14 mouse cellular contexts compared by ENCODE assay signal in genomic region chr16:50753046-50753445, GRCm38 (mm10).
DNase-seq lines count a peak whose midpoint lies in the region; ATAC-seq lines count a peak whose summit lies in the region.
"Had no signal": no experiment of that assay in that cellular context is flagged by ENCODE, and none has a peak within 500 bp of the region (broad histone marks: within the 10 kb centered on the region; RNA-seq: fewer than 3 reads in every experiment).

No protein-coding gene starts in this region.

- H3K4me3 ChIP-seq in kidney, embryonic 16.5 days (ENCODE audit: low read length) = no peak overlapping the region
- no peak overlapping the region for H3K4me3 ChIP-seq in embryonic facial prominence, embryonic 12.5 days
- H3K4me3 ChIP-seq in limb, embryonic 10.5 days = no peak overlapping the region
- H3K4me3 ChIP-seq: left cerebral cortex, adult 2 months; midbrain, embryonic 15.5 days; neural tube, embryonic 15.5 days had no signal

- no peaks in the 10 kb centered on the region for H3K9me3 ChIP-seq in kidney, embryonic 16.5 days (ENCODE audit: low read length)
- no peaks in the 10 kb centered on the region for H3K9me3 ChIP-seq in embryonic facial prominence, embryonic 12.5 days
- H3K9me3 ChIP-seq in limb, embryonic 10.5 days (replicated peaks) = no peaks in the 10 kb centered on the region
- H3K9me3 ChIP-seq: midbrain, embryonic 15.5 days; neural tube, embryonic 15.5 days had no signal

- peaks cover 15% of the 10 kb centered on the region; the same call in 1 of the 2 replicates for H3K4me1 ChIP-seq in kidney, embryonic 16.5 days (ENCODE audit: insufficient read depth, low read length)
- peaks cover 3% of the 10 kb centered on the region; the same call in 1 of the 2 replicates for H3K4me1 ChIP-seq in embryonic facial prominence, embryonic 12.5 days
- H3K4me1 ChIP-seq in limb, embryonic 10.5 days = peaks cover 19% of the 10 kb centered on the region
- H3K4me1 ChIP-seq: midbrain, embryonic 15.5 days had no signal

- H3K4me2 ChIP-seq in kidney, embryonic 16.5 days (replicated peaks; ENCODE audit: low read depth, low read length) = peak overlapping the region; percentile 33; the same call in 1 of the 2 replicates
- no peak overlapping the region for H3K4me2 ChIP-seq in embryonic facial prominence, embryonic 12.5 days (replicated peaks)
- H3K4me2 ChIP-seq: midbrain, embryonic 15.5 days; neural tube, embryonic 15.5 days had no signal

- DNase-seq in adrenal gland, adult 2 months = peak; percentile 36
- no peak for DNase-seq in adrenal gland, adult 18-20 months (ENCODE audit: low spot score in 2 of 2)
- no peak for DNase-seq in kidney, adult 11 months
- no peak for DNase-seq in limb, embryonic 10.5 days (ENCODE audit: low spot score)
- no peak for DNase-seq in layer of hippocampus, postnatal 14 days (ENCODE audit: low spot score in 2 of 2)
- no peak for DNase-seq in cerebellum, postnatal 10 days
- DNase-seq: cerebellum, adult 11 months; right cerebral cortex, postnatal 4 days had no signal

- H3K27ac ChIP-seq in kidney, embryonic 16.5 days (ENCODE audit: low read length) = peak overlapping the region; percentile 83
- peak overlapping the region; percentile 48; the same call in 1 of the 2 replicates for H3K27ac ChIP-seq in embryonic facial prominence, embryonic 12.5 days
- H3K27ac ChIP-seq in limb, embryonic 10.5 days = peak overlapping the region; percentile 61; the same call in 1 of the 2 replicates
- H3K27ac ChIP-seq: left cerebral cortex, adult 2 months; midbrain, embryonic 15.5 days; neural tube, embryonic 15.5 days had no signal

- WGBS in kidney, embryonic 16.5 days = 71% methylated on average over 11 of the region's 11 CpGs
- 72% methylated on average over 11 of the region's 11 CpGs for WGBS in embryonic facial prominence, embryonic 12.5 days
- 80% methylated on average over 11 of the region's 11 CpGs for WGBS in limb, embryonic 10.5 days

- H3K27me3 ChIP-seq in kidney, embryonic 16.5 days (ENCODE audit: insufficient read depth, low read length) = no peaks in the 10 kb centered on the region
- no peaks in the 10 kb centered on the region for H3K27me3 ChIP-seq in embryonic facial prominence, embryonic 12.5 days
- no peaks in the 10 kb centered on the region for H3K27me3 ChIP-seq in limb, embryonic 10.5 days (ENCODE audit: low read depth, poor library complexity, severe bottlenecking)
- H3K27me3 ChIP-seq: midbrain, embryonic 15.5 days; neural tube, embryonic 15.5 days had no signal

- no peak for ATAC-seq in kidney, embryonic 16.5 days (ENCODE audit: low FRiP score, low TSS enrichment)
- ATAC-seq in embryonic facial prominence, embryonic 12.5 days (ENCODE audit: insufficient number of reproducible peaks, insufficient read depth, low FRiP score, low TSS enrichment) = no peak
- ATAC-seq: forebrain, embryonic 14.5 days; midbrain, embryonic 15.5 days had no signal

- H3K36me3 ChIP-seq in kidney, embryonic 16.5 days (ENCODE audit: insufficient read depth, low read length) = no peaks in the 10 kb centered on the region
- H3K36me3 ChIP-seq in embryonic facial prominence, embryonic 12.5 days = no peaks in the 10 kb centered on the region
- H3K36me3 ChIP-seq in limb, embryonic 10.5 days = no peaks in the 10 kb centered on the region
- H3K36me3 ChIP-seq: midbrain, embryonic 15.5 days; neural tube, embryonic 15.5 days had no signal

- no peak overlapping the region for H3K9ac ChIP-seq in kidney, embryonic 16.5 days (replicated peaks; ENCODE audit: low read length)
- H3K9ac ChIP-seq in embryonic facial prominence, embryonic 12.5 days = no peak overlapping the region
- H3K9ac ChIP-seq: midbrain, embryonic 15.5 days; neural tube, embryonic 15.5 days had no signal
